Mouse (Mus musculus) midbrain, embryonic 14.5 days (tissue): ENCODE measurements around the gene Serpina9. TPM values are rescaled to one million over a fixed set of nuclear protein-coding genes. Genes with fewer than 3 reads are reported as not detected.
A peak's percentile ranks its signal among the peaks of the same experiment; 100 is the strongest.

ENCODE experiments used
- ATAC-seq: fragments of 200-750 bp; cut with Nextera tagmentation; 2 replicates; pipeline ENCODE4 v1.8.0; 2017; ENCODE audit warnings: moderate number of reproducible peaks, moderate library complexity; ENCODE audit not compliant: low FRiP score, low TSS enrichment
- DNase-seq: peaks from one replicate; pipeline ENCODE4 v3.0.0-alpha.2; 2015
- H3K27ac ChIP-seq: fragments of 300-500 bp; sonication (generic); replicated peaks from 2 replicates; pipeline ENCODE4 v1.5.1; 2014; ENCODE audit warnings: mild to moderate bottlenecking, low read depth, low read length, moderate library complexity
- H3K27me3 ChIP-seq: fragments of 300-500 bp; sonication (generic); 2 replicates; pipeline ENCODE4 v1.6.1; 2014; ENCODE audit warnings: low read length, control low read depth, mixed read lengths; ENCODE audit not compliant: control insufficient read depth, insufficient read depth
- H3K36me3 ChIP-seq: fragments of 300-500 bp; sonication (generic); 2 replicates; pipeline ENCODE4 v1.6.1; 2014; ENCODE audit warnings: low read length, control low read depth; ENCODE audit not compliant: control insufficient read depth, insufficient read depth
- H3K4me1 ChIP-seq: fragments of 300-500 bp; sonication (generic); 2 replicates; pipeline ENCODE4 v1.6.1; 2014; ENCODE audit warnings: mild to moderate bottlenecking, antibody characterized with exemption, low read length, control low read depth; ENCODE audit not compliant: control insufficient read depth, insufficient read depth
- H3K4me2 ChIP-seq: fragments of 300-500 bp; sonication (generic); 2 replicates; pipeline ENCODE4 v1.6.1; 2014; ENCODE audit warnings: mild to moderate bottlenecking, low read length, moderate library complexity
- H3K4me3 ChIP-seq: fragments of 300-500 bp; sonication (generic); replicated peaks from 2 replicates; pipeline ENCODE4 v1.5.1; 2014; ENCODE audit warnings: low read depth, low read length
- H3K9ac ChIP-seq: fragments of 300-500 bp; sonication (generic); replicated peaks from 2 replicates; pipeline ENCODE4 v1.6.1; 2014; ENCODE audit warnings: mild to moderate bottlenecking, low read length, moderate library complexity
- H3K9me3 ChIP-seq: fragments of 300-500 bp; sonication (generic); 2 replicates; pipeline ENCODE4 v1.6.1; 2016; ENCODE audit warnings: low read length, control low read depth, mixed read lengths; ENCODE audit not compliant: control insufficient read depth
- WGBS: fragments of 180-500 bp; shearing (Covaris S2); extraction: QIAGEN DNeasy Blood & Tissue Kit; methylation state at CpG from one replicate; pipeline ENCODE4 v1.1.7; 2014; 5-methylcytosine and 5-hydroxymethylcytosine counted together
- polyA plus RNA-seq: library from polyadenylated mRNA; unstranded; fragments of >200 nt; fragmentation: Nextera tagmentation; extraction: Ambion mirVana; gene quantifications from 2 replicates; pipeline ENCODE4 v1.2.1, GENCODE M21; 2014

Serpina9 gene
- polyA plus RNA-seq, 1 experiment from 2014 or later, result not detected

GRCm38 (mm10) chr12:103985868-103986267 is 27.7 kb downstream of the Serpina9 start:
- Histone ChIP-seq H3K9ac (no peak overlapping the region), H3K4me2 (no peak overlapping the region), H3K36me3 (no peaks in the 10 kb centered on the region), H3K4me3 (no peak overlapping the region), H3K27me3 (no peaks in the 10 kb centered on the region), H3K27ac (no peak overlapping the region), H3K4me1 (no peaks in the 10 kb centered on the region), H3K9me3 (no peaks in the 10 kb centered on the region)
- 75% methylated on average over 5 of the region's 5 CpGs for WGBS
- DNase-seq (no peak), ATAC-seq (no peak)

- WGBS, result 71% methylated on average over 4 of the region's 4 CpGs
- Histone ChIP-seq H3K4me2 (no peak overlapping the region), H3K4me3 (no peak overlapping the region), H3K27me3 (no peaks in the 10 kb centered on the region), H3K36me3 (no peaks in the 10 kb centered on the region), H3K9me3 (no peaks in the 10 kb centered on the region), H3K9ac (no peak overlapping the region), H3K4me1 (no peaks in the 10 kb centered on the region), H3K27ac (no peak overlapping the region)
- ATAC-seq, result no peak
- DNase-seq, result peak; percentile 73
Observed at GRCm38 (mm10) chr12:103984935-103985334, 28.6 kb downstream of the Serpina9 start.

- no peak for ATAC-seq
- WGBS, result 77% methylated on average over 7 of the region's 7 CpGs
Observed at GRCm38 (mm10) chr12:103981646-103982360, 31.8 kb downstream of the Serpina9 start.

GRCm38 (mm10) chr12:103978294-103978693 is 35.3 kb downstream of the Serpina9 start:
- DNase-seq (no peak), ATAC-seq (no peak)
- Histone ChIP-seq H3K4me3 (no peak overlapping the region), H3K4me1 (no peaks in the 10 kb centered on the region), H3K4me2 (no peak overlapping the region), H3K9me3 (no peaks in the 10 kb centered on the region), H3K36me3 (no peaks in the 10 kb centered on the region), H3K9ac (no peak overlapping the region), H3K27me3 (no peaks in the 10 kb centered on the region), H3K27ac (no peak overlapping the region)
- 90% methylated on average over 10 of the region's 10 CpGs for WGBS

More at GRCm38 (mm10) chr12:103981646-103982360, 31.8 kb downstream of the Serpina9 start:
- Histone ChIP-seq H3K4me2 (no peak overlapping the region), H3K9ac (no peak overlapping the region), H3K4me1 (no peaks in the 10 kb centered on the region), H3K27ac (no peak overlapping the region), H3K9me3 (no peaks in the 10 kb centered on the region), H3K36me3 (no peaks in the 10 kb centered on the region), H3K27me3 (no peaks in the 10 kb centered on the region), H3K4me3 (no peak overlapping the region)
- DNase-seq, result peak; percentile 16

DNA sequence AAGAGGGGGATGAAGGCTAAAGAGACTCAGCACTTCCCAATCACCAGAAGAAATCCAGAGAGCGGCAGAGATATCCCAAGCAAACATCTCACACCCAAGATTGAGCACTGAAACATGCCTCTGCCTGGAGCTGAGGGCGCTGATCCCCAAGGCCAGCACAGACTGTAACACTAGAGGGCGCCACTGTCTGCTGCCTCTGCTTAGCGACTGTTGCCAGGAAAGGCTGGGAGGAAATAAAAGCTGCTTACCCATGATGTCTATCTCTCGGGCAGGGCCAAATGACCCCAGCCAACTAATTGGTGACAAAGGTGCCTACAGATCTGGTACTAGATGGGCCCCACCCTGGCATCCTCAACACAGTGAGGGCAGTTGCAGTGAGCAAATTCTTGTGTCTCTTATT is 35.7 kb downstream of the Serpina9 start:
- no peak overlapping the region for H3K27ac ChIP-seq
- ATAC-seq (no peak), DNase-seq (peak; percentile 32)
- no peaks in the 10 kb centered on the region for H3K27me3 ChIP-seq
- no peaks in the 10 kb centered on the region for H3K36me3 ChIP-seq
- H3K4me3 ChIP-seq, result no peak overlapping the region
- H3K9ac ChIP-seq, result no peak overlapping the region
- no peak overlapping the region for H3K4me2 ChIP-seq
- no peaks in the 10 kb centered on the region for H3K4me1 ChIP-seq
- no peaks in the 10 kb centered on the region for H3K9me3 ChIP-seq
- 36% methylated on average over 5 of the region's 5 CpGs for WGBS

- H3K27ac ChIP-seq, result no peak overlapping the region
- WGBS, result 42% methylated on average over 3 of the region's 3 CpGs
- H3K9me3 ChIP-seq, result no peaks in the 10 kb centered on the region
- DNase-seq (no peak), ATAC-seq (no peak)
- H3K27me3 ChIP-seq, result no peaks in the 10 kb centered on the region
- no peaks in the 10 kb centered on the region for H3K36me3 ChIP-seq
- H3K4me3 ChIP-seq, result no peak overlapping the region
- H3K4me2 ChIP-seq, result no peak overlapping the region
- H3K9ac ChIP-seq, result no peak overlapping the region
- no peaks in the 10 kb centered on the region for H3K4me1 ChIP-seq
Observed at GRCm38 (mm10) chr12:103977060-103977459, 36.5 kb downstream of the Serpina9 start.

GRCm38 (mm10) chr12:103971080-103971479 is 42.5 kb downstream of the Serpina9 start:
- ATAC-seq, result no peak
- Histone ChIP-seq H3K36me3 (no peaks in the 10 kb centered on the region), H3K4me3 (no peak overlapping the region), H3K27me3 (no peaks in the 10 kb centered on the region), H3K9me3 (no peaks in the 10 kb centered on the region), H3K9ac (no peak overlapping the region), H3K27ac (no peak overlapping the region), H3K4me2 (no peak overlapping the region), H3K4me1 (no peaks in the 10 kb centered on the region)
- DNase-seq, result no peak
- 92% methylated on average over 4 of the region's 4 CpGs for WGBS

DNA sequence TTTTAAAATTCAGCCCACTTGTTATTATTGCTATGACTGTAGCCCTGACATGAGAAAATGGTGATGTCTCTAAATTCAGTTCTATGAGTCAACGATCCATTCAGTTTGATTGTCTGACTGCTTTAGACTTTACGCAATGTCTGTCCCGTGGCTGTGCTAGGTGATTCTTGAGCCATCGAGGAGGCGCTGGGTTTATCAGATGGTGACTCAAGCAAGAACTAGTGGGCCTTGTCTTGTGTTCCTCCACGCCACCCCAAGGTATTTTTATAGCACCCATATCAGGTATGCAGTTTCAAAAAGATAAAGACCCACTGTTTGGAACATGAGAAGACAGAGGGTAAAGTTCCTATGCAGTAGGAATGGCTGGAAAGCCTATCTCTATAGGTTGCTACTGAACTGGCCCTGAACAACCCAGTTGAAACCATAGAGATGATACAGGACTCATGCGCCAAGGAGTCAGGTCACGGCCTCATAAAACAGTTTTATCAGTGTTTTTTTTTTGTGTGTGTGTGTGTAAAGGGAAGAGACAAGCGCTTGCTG is 43.9 kb downstream of the Serpina9 start:
- no peak for ATAC-seq
- no peaks in the 10 kb centered on the region for H3K4me1 ChIP-seq
- H3K27ac ChIP-seq, result no peak overlapping the region
- H3K4me2 ChIP-seq, result no peak overlapping the region
- no peaks in the 10 kb centered on the region for H3K36me3 ChIP-seq
- no peak overlapping the region for H3K4me3 ChIP-seq
- no peaks in the 10 kb centered on the region for H3K27me3 ChIP-seq
- WGBS, result 91% methylated on average over 9 of the region's 9 CpGs
- H3K9ac ChIP-seq, result no peak overlapping the region
- no peak for DNase-seq
- no peaks in the 10 kb centered on the region for H3K9me3 ChIP-seq

DNA sequence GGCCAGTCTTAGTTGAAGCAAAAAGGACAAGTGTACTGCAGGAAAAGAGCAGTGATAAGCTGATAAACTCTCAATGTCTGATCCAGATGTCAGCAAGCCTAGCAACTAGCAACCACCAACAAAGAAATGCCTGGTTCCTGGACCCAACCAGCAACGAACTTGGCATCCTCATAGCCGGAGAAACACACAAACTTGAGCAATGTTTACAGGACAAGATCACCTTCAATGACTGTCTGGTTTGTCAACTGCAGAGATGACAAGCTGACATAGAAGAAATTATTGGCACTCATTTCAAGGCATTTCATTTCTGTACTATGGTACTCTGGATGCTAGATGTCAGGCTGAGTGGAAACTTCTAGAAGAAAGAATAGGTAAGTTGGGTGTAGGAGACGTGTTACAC is 46.8 kb downstream of the Serpina9 start:
- DNase-seq (no peak), ATAC-seq (no peak)
- Histone ChIP-seq H3K36me3 (no peaks in the 10 kb centered on the region), H3K9me3 (no peaks in the 10 kb centered on the region), H3K4me1 (no peaks in the 10 kb centered on the region), H3K4me2 (no peak overlapping the region), H3K4me3 (no peak overlapping the region), H3K27ac (no peak overlapping the region), H3K9ac (no peak overlapping the region), H3K27me3 (no peaks in the 10 kb centered on the region)
- WGBS, result 68% methylated on average over 3 of the region's 3 CpGs
